Mouse (Mus musculus) thymus, adult 2 months (tissue): ENCODE measurements around the gene Slc7a14. TPM values are rescaled to one million over a fixed set of nuclear protein-coding genes. Genes with fewer than 3 reads are reported as not detected.

Experiments used
- DNase-seq: peaks from one replicate; pipeline ENCODE4 v3.0.0; 2021
- H3K27ac ChIP-seq: fragments of 200-500 bp; 2 replicates; pipeline ENCODE4 v1.5.1; 2012; ENCODE audit warnings: low read length, control low read depth; ENCODE audit not compliant: control insufficient read depth, insufficient read depth
- H3K27me3 ChIP-seq: fragments of 200-500 bp; 2 replicates; pipeline ENCODE4 v1.6.1; 2012; ENCODE audit warnings: mild to moderate bottlenecking, low read length, moderate library complexity, mixed read lengths; ENCODE audit not compliant: control insufficient read depth, insufficient read depth
- H3K36me3 ChIP-seq: fragments of 200-500 bp; 2 replicates; pipeline ENCODE4 v1.6.1; 2012; ENCODE audit warnings: mild to moderate bottlenecking, low read length, moderate library complexity; ENCODE audit not compliant: control insufficient read depth, insufficient read depth
- H3K4me1 ChIP-seq: fragments of 200-500 bp; replicated peaks from 2 replicates; pipeline ENCODE4 v1.6.1; 2012; ENCODE audit warnings: low read length; ENCODE audit not compliant: control insufficient read depth, insufficient read depth
- H3K4me3 ChIP-seq: fragments of 200-500 bp; 2 replicates; pipeline ENCODE4 v1.5.1; 2012; ENCODE audit warnings: mild to moderate bottlenecking, low read length, control low read depth, moderate library complexity; ENCODE audit not compliant: control insufficient read depth, insufficient read depth
- CTCF ChIP-seq: fragments of 200-500 bp; IDR thresholded peaks from 2 replicates; pipeline ENCODE4 v1.5.1; 2012; ENCODE audit warnings: mild to moderate bottlenecking, control low read depth, low read length, moderate library complexity, borderline replicate concordance; ENCODE audit not compliant: control insufficient read depth, poor library complexity, insufficient read depth; ENCODE audit errors: extremely low read depth
- POLR2A ChIP-seq: fragments of 200-500 bp; IDR thresholded peaks from 2 replicates; pipeline ENCODE4 v1.6.1; 2012; ENCODE audit warnings: mild to moderate bottlenecking, low read length, control low read depth, moderate library complexity; ENCODE audit not compliant: control insufficient read depth, poor library complexity, insufficient read depth; ENCODE audit errors: extremely low read depth
- WGBS: fragments of 180-500 bp; shearing (Covaris S2); methylation state at CpG from one replicate; pipeline ENCODE4 v1.1.7; 2018; 5-methylcytosine and 5-hydroxymethylcytosine counted together
- polyA plus RNA-seq: library from polyadenylated mRNA; depleted of rRNA; stranded (reverse); fragments of >200 nt; gene quantifications from 2 replicates; pipeline ENCODE4 v1.2.3, GENCODE M21; 2012; rRNA removed

Gene Slc7a14
- polyA plus RNA-seq, 1 experiment, result 0.03 TPM

DNA sequence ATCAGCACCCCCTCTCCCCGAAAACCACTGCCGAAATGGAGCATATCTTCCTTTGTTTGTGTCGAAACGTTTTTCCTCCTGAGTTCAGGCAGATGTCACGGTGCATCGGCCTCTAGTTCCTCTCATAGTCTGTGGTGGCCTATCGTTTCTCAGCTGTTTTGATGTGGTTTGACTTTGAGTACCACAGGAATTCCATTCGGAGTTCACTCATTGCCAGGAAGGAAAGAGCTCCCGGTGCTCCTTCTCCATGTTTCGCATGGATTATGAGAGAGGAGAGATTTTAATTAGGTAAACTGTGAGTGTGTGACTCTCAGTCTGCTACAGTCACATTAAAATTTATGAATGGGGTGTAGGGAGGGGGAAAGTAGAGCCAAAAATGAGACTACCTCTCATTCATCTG, 150.1 kb downstream of the Slc7a14 start:
- 46% methylated on average over 10 of the region's 10 CpGs for WGBS
- no peaks in the 10 kb centered on the region for H3K27me3 ChIP-seq
- DNase-seq, result no peak

DNA sequence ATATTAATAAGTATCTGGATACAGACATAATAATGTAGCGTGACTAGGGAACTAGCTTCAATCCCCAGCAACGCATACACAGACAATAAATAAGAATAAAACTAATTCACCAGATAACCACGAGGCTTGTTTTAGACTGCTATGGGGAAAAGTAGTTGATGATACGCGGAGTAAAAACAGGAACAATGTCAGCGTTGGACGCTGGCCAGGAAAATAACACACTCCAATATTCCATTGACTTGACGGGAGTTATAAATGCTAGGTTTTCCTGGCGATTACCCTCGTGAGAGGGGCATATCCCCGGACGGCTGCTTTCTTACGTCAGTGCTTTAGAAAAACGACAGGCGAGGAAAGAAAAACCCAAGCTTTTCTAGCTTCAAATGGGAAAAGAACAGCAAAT, 152.4 kb downstream of the Slc7a14 start:
- Histone ChIP-seq H3K4me1 (no peaks in the 10 kb centered on the region), H3K4me3 (no peak overlapping the region), H3K27ac (no peak overlapping the region), H3K27me3 (no peaks in the 10 kb centered on the region), H3K36me3 (no peaks in the 10 kb centered on the region)
- TF ChIP-seq POLR2A (no peak), CTCF (no peak)
- 79% methylated on average over 15 of the region's 15 CpGs for WGBS
- no peak for DNase-seq

More for the DNA sequence above, 150.1 kb downstream of the Slc7a14 start:
- Histone ChIP-seq H3K4me3 (no peak overlapping the region), H3K27ac (no peak overlapping the region), H3K36me3 (no peaks in the 10 kb centered on the region), H3K4me1 (no peaks in the 10 kb centered on the region)
- TF ChIP-seq POLR2A, result no peak
- TF ChIP-seq CTCF, result no peak

DNA sequence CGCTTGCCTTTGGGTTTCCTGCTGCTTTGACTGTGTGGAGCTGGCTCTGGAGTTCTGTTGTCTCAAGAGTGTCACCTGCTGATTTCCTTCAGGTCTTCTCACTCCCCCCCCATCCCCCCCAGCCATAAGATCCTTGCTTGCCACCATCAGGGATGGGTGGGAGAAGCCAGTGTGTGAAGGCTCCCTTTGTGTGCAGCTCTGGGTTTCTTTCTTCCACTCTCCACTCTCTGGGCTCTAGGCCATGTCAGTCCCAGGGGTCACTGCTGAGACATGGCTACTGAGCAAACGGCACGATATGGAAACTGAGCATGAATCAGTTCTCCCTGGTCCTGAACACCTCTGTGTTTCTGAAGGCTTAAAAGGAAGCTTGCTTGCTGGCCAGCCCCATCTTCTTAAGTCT, 154.1 kb downstream of the Slc7a14 start:
- DNase-seq, result no peak
- H3K4me1 ChIP-seq, result no peaks in the 10 kb centered on the region
- no peaks in the 10 kb centered on the region for H3K36me3 ChIP-seq
- H3K4me3 ChIP-seq, result no peak overlapping the region
- no peak overlapping the region for H3K27ac ChIP-seq
- H3K27me3 ChIP-seq, result no peaks in the 10 kb centered on the region
- no peak for TF ChIP-seq CTCF
- no peak for TF ChIP-seq POLR2A
- 93% methylated on average over 3 of the region's 3 CpGs for WGBS

Other genes with a start within 250 kb of the Slc7a14 start
- 12.4 and 13.1 TPM in 2 replicates for gene Skil, start 215.3 kb downstream of the Slc7a14 start, polyA plus RNA-seq
- 1.5 TPM in 2 replicates for gene Cldn11, start 160.5 kb downstream of the Slc7a14 start, polyA plus RNA-seq